Mouse (Mus musculus) neural tube, embryonic 12.5 days (tissue): Measurements from ENCODE around the gene Ptgs1. TPM values are rescaled to one million over a fixed set of nuclear protein-coding genes. Genes with fewer than 3 reads are reported as not detected.

Experiments
- ATAC-seq: fragments of 200-750 bp; cut with Nextera tagmentation; 2 replicates; pipeline ENCODE4 v1.8.0; 2017; ENCODE audit warnings: low read depth, mild to moderate bottlenecking, moderate TSS enrichment, moderate library complexity; ENCODE audit not compliant: low FRiP score
- H3K27ac ChIP-seq: fragments of 300-500 bp; sonication (generic); 2 replicates; pipeline ENCODE4 v1.5.1; 2016
- H3K27me3 ChIP-seq: fragments of 300-500 bp; sonication (generic); replicated peaks from 2 replicates; pipeline ENCODE4 v1.6.1; 2016; ENCODE audit warnings: mild to moderate bottlenecking
- H3K36me3 ChIP-seq: fragments of 300-500 bp; sonication (generic); 2 replicates; pipeline ENCODE4 v1.6.1; 2016; ENCODE audit warnings: mild to moderate bottlenecking
- H3K4me1 ChIP-seq: fragments of 300-500 bp; sonication (generic); 2 replicates; pipeline ENCODE4 v1.6.1; 2016
- H3K4me2 ChIP-seq: fragments of 300-500 bp; sonication (generic); replicated peaks from 2 replicates; pipeline ENCODE4 v1.6.1; 2016; ENCODE audit warnings: mild to moderate bottlenecking
- H3K4me3 ChIP-seq: fragments of 300-500 bp; sonication (generic); 2 replicates; pipeline ENCODE4 v1.5.1; 2016
- H3K9ac ChIP-seq: fragments of 300-500 bp; sonication (generic); 2 replicates; pipeline ENCODE4 v1.6.1; 2016; ENCODE audit warnings: mild to moderate bottlenecking
- H3K9me3 ChIP-seq: fragments of 300-500 bp; sonication (generic); 2 replicates; pipeline ENCODE4 v1.6.1; 2016; ENCODE audit warnings: mild to moderate bottlenecking
- WGBS: fragments of 180-500 bp; shearing (Covaris S2); methylation state at CpG from one replicate; pipeline ENCODE4 v1.1.7; 2016; 5-methylcytosine and 5-hydroxymethylcytosine counted together
- polyA plus RNA-seq: library from polyadenylated mRNA; unstranded; fragments of >200 nt; fragmentation: Nextera tagmentation; extraction: Ambion mirVana; gene quantifications from 2 replicates; pipeline ENCODE4 v1.2.1, GENCODE M21; 2016

Gene Ptgs1
- polyA plus RNA-seq, 1 experiment from 2014 or later, result 6.9 TPM

DNA sequence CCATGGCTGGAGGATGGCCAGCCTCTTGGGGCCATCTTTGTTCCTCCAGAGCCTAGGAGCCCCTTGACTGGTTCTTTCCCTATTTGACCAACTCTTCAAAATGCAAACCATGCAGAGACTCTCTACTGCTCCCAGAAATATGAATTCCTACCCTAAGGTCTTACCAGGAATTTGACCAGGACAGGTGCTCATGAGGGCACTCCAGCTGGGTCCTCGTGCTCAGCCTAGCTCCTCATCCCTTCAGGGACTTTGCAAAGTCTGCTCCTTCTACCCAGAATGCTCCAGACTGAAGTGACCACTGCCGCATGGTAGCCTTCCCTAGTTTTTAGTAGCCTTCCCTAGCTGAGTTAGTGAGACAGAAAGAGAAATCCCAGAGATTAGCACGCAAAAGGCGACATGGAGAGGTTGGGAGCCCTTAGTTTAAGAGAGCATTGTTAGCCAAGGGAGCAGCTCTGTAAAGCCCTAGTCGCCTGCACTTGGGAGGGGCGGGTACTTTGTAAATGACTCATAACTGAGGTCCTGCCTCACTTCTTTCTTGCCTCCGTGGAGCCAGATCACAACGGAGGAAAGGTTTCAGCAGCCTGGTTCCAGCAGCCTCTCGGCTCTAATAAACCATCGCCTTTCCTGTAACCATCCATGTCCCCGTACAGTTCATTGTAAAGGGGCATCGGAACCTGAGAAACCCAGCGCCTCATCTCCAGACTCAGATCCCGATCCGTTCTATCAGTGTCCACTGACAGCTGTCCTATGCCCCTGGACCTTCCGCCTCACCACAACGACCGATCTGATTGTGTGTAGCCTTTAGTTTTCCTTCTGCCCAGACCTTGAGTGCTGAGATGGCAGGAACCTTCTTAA, 28.2 kb upstream of the Ptgs1 start:
- Histone ChIP-seq H3K4me1 (peaks cover 26% of the 10 kb centered on the region), H3K27me3 (peaks cover 46% of the 10 kb centered on the region), H3K9me3 (no peaks in the 10 kb centered on the region), H3K9ac (no peak overlapping the region), H3K27ac (no peak overlapping the region), H3K36me3 (no peaks in the 10 kb centered on the region), H3K4me3 (no peak overlapping the region), H3K4me2 (no peak overlapping the region; the same call in none of the 2 replicates)
- ATAC-seq, result no peak
- WGBS, result 21% methylated on average over 18 of the region's 18 CpGs

- H3K4me3 ChIP-seq, result peak overlapping the region; percentile 31
- peaks cover 46% of the 10 kb centered on the region for H3K27me3 ChIP-seq
- H3K27ac ChIP-seq, result no peak overlapping the region
- no peaks in the 10 kb centered on the region for H3K36me3 ChIP-seq
- 15% methylated on average over 5 of the region's 5 CpGs for WGBS
- no peaks in the 10 kb centered on the region for H3K9me3 ChIP-seq
- H3K4me1 ChIP-seq, result peaks cover 26% of the 10 kb centered on the region
- H3K4me2 ChIP-seq, result peak overlapping the region; percentile 74
- no peak for ATAC-seq
- H3K9ac ChIP-seq, result no peak overlapping the region
Observed at GRCm38 (mm10) chr2:36202611-36202880, 27.7 kb upstream of the Ptgs1 start.

GRCm38 (mm10) chr2:36203011-36203825, 27.0 kb upstream of the Ptgs1 start:
- WGBS, result under 1% methylated on average over 39 of the region's 39 CpGs
- H3K4me3 ChIP-seq, result peak overlapping the region; percentile 31
- no peaks in the 10 kb centered on the region for H3K9me3 ChIP-seq
- no peaks in the 10 kb centered on the region for H3K36me3 ChIP-seq
- H3K4me2 ChIP-seq, result peak overlapping the region; percentile 74
- H3K4me1 ChIP-seq, result peaks cover 23% of the 10 kb centered on the region
- H3K9ac ChIP-seq, result peak overlapping the region; percentile 50
- no peak overlapping the region for H3K27ac ChIP-seq
- peaks cover 46% of the 10 kb centered on the region for H3K27me3 ChIP-seq
- peak; percentile 73 for ATAC-seq

- peaks cover 14% of the 10 kb centered on the region for H3K4me1 ChIP-seq
Observed at GRCm38 (mm10) chr2:36204595-36204994, 25.6 kb upstream of the Ptgs1 start.

DNA sequence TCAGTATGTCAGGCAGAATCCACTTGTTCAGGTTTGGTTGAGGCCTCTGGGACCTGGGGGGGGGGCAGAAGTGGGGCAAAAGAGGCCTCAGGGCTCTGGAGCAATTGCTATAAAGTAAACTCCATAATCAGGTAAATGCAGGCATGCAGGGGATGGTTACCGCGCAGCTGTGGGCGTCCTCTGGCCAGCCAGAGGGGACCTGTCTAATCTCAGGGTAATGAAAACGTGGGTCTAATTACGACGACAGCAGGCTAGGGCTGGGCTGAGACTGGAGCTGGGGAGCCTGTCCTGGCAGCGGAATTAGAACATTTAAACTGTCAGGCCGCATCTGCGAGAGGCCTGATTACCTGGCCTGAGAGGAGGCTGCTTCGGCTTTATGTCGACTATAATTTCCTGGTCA, 23.2 kb upstream of the Ptgs1 start:
- no peak for ATAC-seq
- WGBS, result 50% methylated on average over 11 of the region's 11 CpGs
- Histone ChIP-seq H3K9ac (no peak overlapping the region), H3K4me2 (no peak overlapping the region), H3K27me3 (peaks cover 50% of the 10 kb centered on the region), H3K9me3 (no peaks in the 10 kb centered on the region), H3K36me3 (no peaks in the 10 kb centered on the region), H3K27ac (no peak overlapping the region), H3K4me3 (no peak overlapping the region), H3K4me1 (peaks cover 17% of the 10 kb centered on the region)

More at GRCm38 (mm10) chr2:36204595-36204994, 25.6 kb upstream of the Ptgs1 start:
- no peaks in the 10 kb centered on the region for H3K9me3 ChIP-seq
- no peak overlapping the region for H3K4me3 ChIP-seq
- peaks cover 48% of the 10 kb centered on the region for H3K27me3 ChIP-seq
- 41% methylated on average over 4 of the region's 4 CpGs for WGBS
- ATAC-seq, result no peak
- H3K4me2 ChIP-seq, result no peak overlapping the region
- H3K9ac ChIP-seq, result no peak overlapping the region
- no peaks in the 10 kb centered on the region for H3K36me3 ChIP-seq
- H3K27ac ChIP-seq, result no peak overlapping the region

DNA sequence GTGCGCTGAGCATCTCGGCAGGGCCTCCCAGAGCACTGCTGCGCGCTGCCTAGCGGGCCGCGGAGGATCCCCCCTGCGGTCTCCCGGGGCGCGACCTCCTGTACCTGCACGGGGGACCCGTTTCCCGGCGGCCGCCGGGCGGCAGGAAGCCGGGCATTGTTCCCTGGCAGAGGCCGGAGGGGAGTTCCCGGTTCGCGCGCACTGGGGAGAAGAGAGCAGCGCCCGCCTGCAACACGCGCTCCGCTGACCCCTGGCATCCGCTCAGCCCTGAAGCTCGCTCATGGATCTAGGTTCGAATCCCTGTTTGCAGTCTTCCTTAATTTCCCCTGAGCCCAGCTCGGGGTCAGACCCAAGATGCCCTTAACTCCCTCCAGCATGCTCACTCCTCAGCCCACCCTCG, 19.4 kb upstream of the Ptgs1 start:
- H3K9ac ChIP-seq, result no peak overlapping the region
- under 1% methylated on average over 34 of the region's 34 CpGs for WGBS
- no peak overlapping the region for H3K27ac ChIP-seq
- peaks cover 4% of the 10 kb centered on the region; the same call in 1 of the 2 replicates for H3K4me1 ChIP-seq
- no peaks in the 10 kb centered on the region for H3K9me3 ChIP-seq
- H3K4me3 ChIP-seq, result no peak overlapping the region
- peaks cover 37% of the 10 kb centered on the region for H3K27me3 ChIP-seq
- no peak for ATAC-seq
- peak overlapping the region; percentile 46 for H3K4me2 ChIP-seq
- H3K36me3 ChIP-seq, result no peaks in the 10 kb centered on the region

DNA sequence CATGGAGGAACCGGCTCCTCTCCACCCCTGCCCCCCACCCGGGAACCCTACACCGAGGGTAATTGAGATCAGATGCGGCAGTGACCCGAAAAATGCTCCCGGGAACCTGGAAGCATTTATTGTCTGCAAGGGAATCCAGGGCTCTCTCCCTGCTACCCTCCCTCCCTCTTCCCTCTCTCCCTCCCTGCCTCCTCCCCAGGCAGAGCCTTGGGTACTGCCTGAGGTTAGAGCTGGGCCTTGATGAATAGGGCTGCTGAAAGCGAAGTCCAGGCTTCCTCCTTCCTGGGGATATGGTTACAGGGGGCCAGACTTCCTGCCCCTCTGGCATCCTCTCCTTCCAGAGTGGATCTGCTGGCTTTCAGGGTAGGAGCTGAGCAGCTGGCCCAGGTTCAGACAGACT, 18.4 kb upstream of the Ptgs1 start:
- 7% methylated on average over 7 of the region's 7 CpGs for WGBS
- Histone ChIP-seq H3K4me3 (no peak overlapping the region), H3K9me3 (no peaks in the 10 kb centered on the region), H3K4me2 (no peak overlapping the region), H3K9ac (no peak overlapping the region), H3K4me1 (peaks cover 7% of the 10 kb centered on the region; the same call in 1 of the 2 replicates), H3K36me3 (no peaks in the 10 kb centered on the region), H3K27me3 (peaks cover 37% of the 10 kb centered on the region), H3K27ac (no peak overlapping the region)
- no peak for ATAC-seq

GRCm38 (mm10) chr2:36213108-36213507, 17.1 kb upstream of the Ptgs1 start:
- ATAC-seq, result no peak
- Histone ChIP-seq H3K4me3 (no peak overlapping the region), H3K4me1 (peaks cover 7% of the 10 kb centered on the region), H3K4me2 (no peak overlapping the region), H3K9ac (no peak overlapping the region), H3K9me3 (no peaks in the 10 kb centered on the region), H3K36me3 (no peaks in the 10 kb centered on the region), H3K27me3 (peaks cover 37% of the 10 kb centered on the region), H3K27ac (no peak overlapping the region)
- WGBS, result 68% methylated on average over 7 of the region's 7 CpGs

DNA sequence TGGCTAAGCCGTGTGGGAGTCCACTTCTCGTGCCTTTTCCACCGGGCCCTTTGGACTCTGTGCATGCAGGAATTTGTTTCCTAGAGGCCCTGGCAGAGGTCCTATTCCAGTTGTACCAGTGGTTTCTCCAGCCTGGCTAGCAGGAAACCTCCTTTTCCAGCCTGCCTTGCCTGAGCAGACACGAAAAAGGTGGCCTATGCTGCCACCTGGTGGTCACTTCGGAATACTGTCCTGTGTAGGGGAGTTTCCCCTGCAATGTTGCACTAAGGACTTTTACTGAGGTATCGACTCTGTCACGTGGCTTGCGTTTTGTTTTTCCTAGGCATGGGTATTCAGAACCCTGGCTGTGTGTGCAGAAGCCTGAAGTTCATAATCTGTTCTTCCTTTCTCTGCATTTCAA, 16.2 kb upstream of the Ptgs1 start:
- ATAC-seq, result peak; percentile 65
- Histone ChIP-seq H3K4me1 (peaks cover 7% of the 10 kb centered on the region), H3K27me3 (peaks cover 37% of the 10 kb centered on the region), H3K4me2 (no peak overlapping the region), H3K4me3 (no peak overlapping the region), H3K9me3 (no peaks in the 10 kb centered on the region), H3K27ac (no peak overlapping the region), H3K9ac (no peak overlapping the region), H3K36me3 (no peaks in the 10 kb centered on the region)
- 10% methylated on average over 8 of the region's 8 CpGs for WGBS

- ATAC-seq, result no peak
- Histone ChIP-seq H3K4me2 (no peak overlapping the region), H3K9ac (no peak overlapping the region), H3K4me3 (no peak overlapping the region), H3K36me3 (no peaks in the 10 kb centered on the region), H3K9me3 (no peaks in the 10 kb centered on the region), H3K4me1 (peaks cover 7% of the 10 kb centered on the region), H3K27me3 (peaks cover 34% of the 10 kb centered on the region), H3K27ac (no peak overlapping the region)
- 65% methylated on average over 5 of the region's 5 CpGs for WGBS
Observed at GRCm38 (mm10) chr2:36214425-36214824, 15.8 kb upstream of the Ptgs1 start.

DNA sequence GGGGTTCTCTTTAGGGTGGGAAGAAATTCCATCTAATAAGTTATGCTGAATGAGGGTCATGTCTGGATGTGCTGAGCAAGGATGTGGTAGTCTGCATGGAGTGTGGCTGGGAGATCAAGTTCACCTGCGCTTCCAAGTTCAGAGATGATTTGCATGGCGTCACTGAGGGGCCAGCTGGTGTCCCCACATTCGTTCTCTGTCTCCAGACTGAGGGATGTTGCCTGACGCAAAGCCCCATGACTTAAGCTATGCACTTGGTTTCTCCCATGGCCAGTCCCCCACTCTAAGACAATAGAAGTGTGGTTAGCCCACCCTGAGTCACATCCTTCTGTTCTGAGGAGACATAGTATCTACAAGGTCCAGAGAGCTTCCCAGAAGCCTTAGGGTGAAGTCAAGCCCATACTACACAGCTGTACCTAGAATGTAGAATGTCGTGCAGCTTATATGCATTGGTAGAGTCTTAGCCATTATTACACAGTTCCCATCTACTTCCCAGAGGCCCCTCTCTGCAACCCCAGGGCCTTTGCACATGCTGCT, 15.0 kb upstream of the Ptgs1 start:
- Histone ChIP-seq H3K9ac (no peak overlapping the region), H3K27ac (no peak overlapping the region), H3K36me3 (no peaks in the 10 kb centered on the region), H3K4me3 (no peak overlapping the region), H3K9me3 (no peaks in the 10 kb centered on the region), H3K4me2 (no peak overlapping the region), H3K27me3 (peaks cover 26% of the 10 kb centered on the region), H3K4me1 (peaks cover 7% of the 10 kb centered on the region)
- WGBS, result 92% methylated on average over 5 of the region's 5 CpGs
- no peak for ATAC-seq

GRCm38 (mm10) chr2:36216546-36216945, 13.7 kb upstream of the Ptgs1 start:
- ATAC-seq, result no peak
- H3K9ac ChIP-seq, result no peak overlapping the region

More at GRCm38 (mm10) chr2:36216546-36216945, 13.7 kb upstream of the Ptgs1 start:
- peaks cover 13% of the 10 kb centered on the region for H3K27me3 ChIP-seq
- no peak overlapping the region for H3K27ac ChIP-seq
- no peaks in the 10 kb centered on the region for H3K36me3 ChIP-seq
- no peaks in the 10 kb centered on the region for H3K9me3 ChIP-seq
- no peak overlapping the region for H3K4me3 ChIP-seq
- H3K4me1 ChIP-seq, result peaks cover 7% of the 10 kb centered on the region
- no peak overlapping the region for H3K4me2 ChIP-seq
